Mouse (Mus musculus) heart, postnatal 0 days (tissue): ENCODE measurements around the gene Meiob. TPM values are rescaled to one million over a fixed set of nuclear protein-coding genes. Genes with fewer than 3 reads are reported as not detected.

Experiments
- ATAC-seq: fragments of 200-750 bp; cut with Nextera tagmentation; 2 replicates; pipeline ENCODE4 v1.8.0; 2017; ENCODE audit warnings: low read depth, moderate number of reproducible peaks, moderate library complexity; ENCODE audit not compliant: insufficient read depth
- DNase-seq: peaks from one replicate; pipeline ENCODE4 v3.0.0-alpha.2; 2016; ENCODE audit warnings: low spot score
- H3K27ac ChIP-seq: fragments of 300-500 bp; sonication (generic); 2 replicates; pipeline ENCODE4 v1.5.1; 2014; ENCODE audit warnings: low read depth, mild to moderate bottlenecking
- H3K27me3 ChIP-seq: fragments of 300-500 bp; sonication (generic); 2 replicates; pipeline ENCODE4 v1.6.1; 2014; ENCODE audit warnings: low read length, mixed read lengths; ENCODE audit not compliant: control insufficient read depth, insufficient read depth
- H3K36me3 ChIP-seq: fragments of 300-500 bp; sonication (generic); replicated peaks from 2 replicates; pipeline ENCODE4 v1.6.1; 2014; ENCODE audit warnings: low read length, mixed read lengths; ENCODE audit not compliant: control insufficient read depth, insufficient read depth
- H3K4me1 ChIP-seq: fragments of 300-500 bp; sonication (generic); 2 replicates; pipeline ENCODE4 v1.6.1; 2014; ENCODE audit warnings: antibody characterized with exemption; ENCODE audit not compliant: control insufficient read depth, insufficient read depth
- H3K4me2 ChIP-seq: fragments of 300-500 bp; sonication (generic); 2 replicates; pipeline ENCODE4 v1.6.1; 2014; ENCODE audit warnings: low read depth, mild to moderate bottlenecking, low read length, moderate library complexity
- H3K4me3 ChIP-seq: fragments of 300-500 bp; sonication (generic); 2 replicates; pipeline ENCODE4 v1.5.1; 2014; ENCODE audit warnings: low read depth, low read length
- H3K9ac ChIP-seq: fragments of 300-500 bp; sonication (generic); replicated peaks from 2 replicates; pipeline ENCODE4 v1.6.1; 2014; ENCODE audit warnings: low read depth, low read length, mixed read lengths
- H3K9me3 ChIP-seq: fragments of 300-500 bp; sonication (generic); replicated peaks from 2 replicates; pipeline ENCODE4 v1.6.1; 2016; ENCODE audit warnings: low read length; ENCODE audit not compliant: control insufficient read depth
- CTCF ChIP-seq: IDR thresholded peaks from 2 replicates; pipeline ENCODE4 v1.5.1; 2016; ENCODE audit warnings: antibody characterized with exemption, control low read depth, low read depth
- EP300 ChIP-seq: IDR thresholded peaks from 2 replicates; pipeline ENCODE4 v1.6.1; 2016; ENCODE audit warnings: antibody characterized with exemption, low read depth
- WGBS: fragments of 180-500 bp; shearing (Covaris S2); extraction: QIAGEN DNeasy Blood & Tissue Kit; methylation state at CpG from one replicate; pipeline ENCODE4 v1.1.7; 2014; 5-methylcytosine and 5-hydroxymethylcytosine counted together
- polyA plus RNA-seq: library from polyadenylated mRNA; unstranded; fragments of >200 nt; fragmentation: Nextera tagmentation; extraction: Ambion mirVana; gene quantifications from 2 replicates; pipeline ENCODE4 v1.2.1, GENCODE M21; 2015
- total RNA-seq: library from RNA; depleted of rRNA; stranded (reverse); fragments of >200 nt; gene quantifications from 2 replicates; pipeline ENCODE4 v1.2.3, GENCODE M21; 2014; ENCODE audit warnings: low replicate concordance

Meiob gene
- total and polyA plus RNA-seq, 2 experiments from 2014 or later, result not detected

- H3K9me3 ChIP-seq, result no peaks in the 10 kb centered on the region
- DNase-seq, result no peak
- no peaks in the 10 kb centered on the region for H3K36me3 ChIP-seq
- H3K9ac ChIP-seq, result no peak overlapping the region
- no peak overlapping the region for H3K4me3 ChIP-seq
- H3K4me2 ChIP-seq, result no peak overlapping the region
- 0 out of 2 replicates have a peak, but pooled peaks cover 2% of the 10 kb centered on the region for H3K27me3 ChIP-seq
- no peaks in the 10 kb centered on the region for H3K4me1 ChIP-seq
- ATAC-seq, result no peak
- TF ChIP-seq CTCF (no peak), EP300 (no peak)
- 24% methylated on average over 2 of the region's 2 CpGs for WGBS
- H3K27ac ChIP-seq, result no peak overlapping the region
These were observed 8.1 kb downstream of the Meiob start for GRCm38 (mm10) chr17:24812215-24812614.

- no peak overlapping the region for H3K9ac ChIP-seq
- ATAC-seq, result no peak
- WGBS, result 78% methylated on average over 5 of the region's 5 CpGs
- H3K4me1 ChIP-seq, result no peaks in the 10 kb centered on the region
- H3K36me3 ChIP-seq, result no peaks in the 10 kb centered on the region
- H3K4me3 ChIP-seq, result no peak overlapping the region
- no peak for TF ChIP-seq CTCF
- TF ChIP-seq EP300, result no peak
- H3K4me2 ChIP-seq, result no peak overlapping the region
- no peak for DNase-seq
- no peaks in the 10 kb centered on the region for H3K27me3 ChIP-seq
- H3K9me3 ChIP-seq, result no peaks in the 10 kb centered on the region
- H3K27ac ChIP-seq, result no peak overlapping the region
These were observed 11.2 kb downstream of the Meiob start for GRCm38 (mm10) chr17:24815256-24815655.

DNA sequence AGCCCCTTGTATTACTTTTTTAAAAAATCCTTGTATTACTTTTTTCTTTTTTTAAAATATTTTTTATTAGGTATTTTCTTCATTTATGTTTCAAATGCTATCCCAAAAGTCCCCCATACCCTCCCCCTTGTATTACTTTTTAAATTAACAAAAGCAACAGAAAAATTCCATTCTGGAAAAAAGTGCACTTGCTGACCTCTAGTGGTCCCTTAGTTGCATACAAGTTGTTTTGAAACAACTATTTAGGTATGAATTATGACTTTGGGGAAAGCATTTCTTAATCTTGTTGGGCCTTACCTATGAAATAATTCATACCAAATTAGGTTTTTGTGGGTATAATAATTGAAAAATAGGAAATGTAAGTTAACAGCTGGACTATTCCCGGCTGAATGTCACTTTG, 13.4 kb downstream of the Meiob start:
- no peak for TF ChIP-seq EP300
- peak; percentile 43 for TF ChIP-seq CTCF
- Histone ChIP-seq H3K27ac (no peak overlapping the region), H3K4me2 (no peak overlapping the region), H3K4me1 (no peaks in the 10 kb centered on the region), H3K4me3 (no peak overlapping the region), H3K27me3 (no peaks in the 10 kb centered on the region), H3K36me3 (no peaks in the 10 kb centered on the region), H3K9ac (no peak overlapping the region), H3K9me3 (no peaks in the 10 kb centered on the region)
- WGBS, result 27% methylated on average over 1 of the region's 1 CpGs
- DNase-seq, result no peak
- ATAC-seq, result no peak

- H3K9me3 ChIP-seq, result no peaks in the 10 kb centered on the region
- TF ChIP-seq EP300 (no peak), CTCF (no peak)
- no peak overlapping the region for H3K9ac ChIP-seq
- H3K4me2 ChIP-seq, result no peak overlapping the region
- no peaks in the 10 kb centered on the region for H3K36me3 ChIP-seq
- H3K4me1 ChIP-seq, result no peaks in the 10 kb centered on the region
- no peaks in the 10 kb centered on the region for H3K27me3 ChIP-seq
- WGBS, result 39% methylated on average over 6 of the region's 6 CpGs
- H3K27ac ChIP-seq, result no peak overlapping the region
- H3K4me3 ChIP-seq, result no peak overlapping the region
- ATAC-seq, result no peak
- DNase-seq, result no peak
These were observed 14.1 kb downstream of the Meiob start for GRCm38 (mm10) chr17:24818172-24818571.

DNA sequence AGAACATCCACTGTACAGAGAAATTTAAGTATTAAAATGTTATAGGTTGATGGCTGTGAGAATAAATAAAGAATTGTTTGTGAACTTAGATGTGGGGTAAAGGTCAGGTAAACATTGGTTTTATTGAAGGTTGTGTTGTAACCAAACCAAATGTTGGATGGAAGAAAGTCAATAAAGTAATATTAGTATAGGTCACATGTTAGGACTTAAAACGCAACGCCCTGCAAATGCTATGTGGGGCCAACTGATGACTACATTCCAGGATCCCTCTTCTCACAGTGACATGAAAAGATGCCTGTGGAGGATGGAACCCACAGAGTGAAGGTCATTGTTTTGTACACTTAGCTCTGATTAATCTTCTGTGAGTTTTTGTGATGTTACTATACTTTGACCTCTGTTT, 15.4 kb downstream of the Meiob start:
- 49% methylated on average over 2 of the region's 2 CpGs for WGBS
- Histone ChIP-seq H3K4me2 (no peak overlapping the region), H3K27ac (no peak overlapping the region), H3K36me3 (no peaks in the 10 kb centered on the region), H3K4me3 (no peak overlapping the region), H3K9ac (no peak overlapping the region), H3K9me3 (no peaks in the 10 kb centered on the region), H3K4me1 (no peaks in the 10 kb centered on the region), H3K27me3 (no peaks in the 10 kb centered on the region)
- DNase-seq (no peak), ATAC-seq (no peak)
- TF ChIP-seq EP300 (no peak), CTCF (no peak)

DNA sequence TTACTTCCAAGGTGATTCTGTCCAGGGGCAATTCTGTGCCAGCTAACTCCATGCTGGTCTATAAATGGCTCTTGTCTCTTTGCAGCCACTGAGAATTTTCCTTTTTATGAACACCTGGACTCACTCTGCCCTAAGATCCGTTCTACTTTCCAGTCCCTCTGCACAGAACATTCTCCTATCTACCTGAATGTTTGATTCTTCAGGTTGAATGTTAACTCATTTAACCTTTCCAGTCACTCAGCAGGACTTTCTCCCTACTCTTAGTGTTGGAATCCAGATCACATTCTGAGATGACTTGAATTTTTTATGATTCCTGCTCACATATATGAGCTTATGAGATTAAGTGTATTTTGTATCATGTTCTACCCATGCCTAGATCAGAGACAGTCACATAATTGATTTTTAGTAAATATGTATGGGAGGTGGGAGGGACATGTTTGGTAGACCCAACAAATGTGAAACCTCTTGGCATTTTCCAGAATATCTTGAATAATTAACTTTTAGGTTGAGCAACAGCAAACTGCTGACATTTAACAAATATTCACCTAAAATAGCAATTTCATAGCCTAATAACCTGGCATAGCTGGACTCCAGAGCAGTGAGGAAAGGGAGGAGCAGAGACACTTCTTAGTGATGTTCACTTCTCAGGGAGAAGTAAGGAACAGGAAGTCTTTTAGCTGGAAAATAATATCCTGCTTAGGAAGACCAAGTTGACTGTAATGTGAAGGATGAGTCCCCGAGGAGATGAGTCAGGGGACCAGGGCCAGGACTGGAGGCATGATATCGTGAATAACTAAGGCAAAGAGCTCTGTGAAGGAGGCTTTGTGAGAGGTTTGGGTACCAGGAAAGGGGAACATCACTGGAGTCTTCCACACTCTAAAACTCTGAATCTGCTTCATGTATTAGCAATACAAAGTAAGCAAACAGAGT, 17.5 kb downstream of the Meiob start:
- Histone ChIP-seq H3K4me1 (no peaks in the 10 kb centered on the region), H3K27ac (no peak overlapping the region), H3K4me2 (no peak overlapping the region), H3K36me3 (no peaks in the 10 kb centered on the region), H3K27me3 (no peaks in the 10 kb centered on the region), H3K9ac (no peak overlapping the region), H3K9me3 (no peaks in the 10 kb centered on the region), H3K4me3 (no peak overlapping the region)
- TF ChIP-seq CTCF (no peak), EP300 (no peak)
- 43% methylated on average over 3 of the region's 3 CpGs for WGBS
- no peak for ATAC-seq
- DNase-seq, result no peak
